Mouse (Mus musculus) bone marrow, adult 2 months (tissue): ENCODE results near the gene Oprm1.

Source experiments
- CTCF ChIP-seq: fragments of 200-500 bp; IDR thresholded peaks from 2 replicates; pipeline ENCODE4 v1.5.1; 2011; ENCODE audit warnings: low read length, control low read depth; ENCODE audit not compliant: control insufficient read depth, insufficient read depth
- POLR2A ChIP-seq: fragments of 200-500 bp; IDR thresholded peaks from 2 replicates; pipeline ENCODE4 v1.6.1; 2011; ENCODE audit warnings: low read depth, mild to moderate bottlenecking, control low read depth, low read length, borderline replicate concordance; ENCODE audit not compliant: control insufficient read depth

GRCm38 (mm10) chr10:7041032-7041431 is 282.7 kb downstream of the Oprm1 start:
- no peak for TF ChIP-seq CTCF
- no peak for TF ChIP-seq POLR2A
